Mouse (Mus musculus): ENCODE measurements at regions not wholly inside any gene's neighbourhood (a gene's known extent, or its start where the extent isn't known, plus 50 kb on each side); places are given as distances from the start of the nearest gene placed in this dataset.
A peak's percentile ranks its signal among the peaks of the same experiment; 100 is the strongest.

GRCm38 (mm10) chr6:62795596-62795995 lies 460.1 kb upstream of the Grid2 start:
- Histone ChIP-seq H3K27ac (replicated peaks; ENCODE audit: low read depth, low read length) (no peak overlapping the region), H3K9me3 (ENCODE audit: control insufficient read depth, low read length) (no peaks in the 10 kb centered on the region), H3K4me1 (ENCODE audit: control insufficient read depth, insufficient read depth, low read length) (no peaks in the 10 kb centered on the region), H3K36me3 (ENCODE audit: control insufficient read depth, insufficient read depth, low read length) (no peaks in the 10 kb centered on the region), H3K27me3 (ENCODE audit: control insufficient read depth, insufficient read depth, low read length) (no peaks in the 10 kb centered on the region), H3K4me3 (replicated peaks; ENCODE audit: low read depth, low read length) (no peak overlapping the region), H3K9ac (replicated peaks; ENCODE audit: low read length) (no peak overlapping the region), H3K4me2 (ENCODE audit: low read length) (no peak overlapping the region)
- 85% methylated on average over 5 of the region's 5 CpGs for WGBS
- no peak for ATAC-seq (ENCODE audit: low FRiP score, low TSS enrichment)
- peak; percentile 13 for DNase-seq
